Mouse (Mus musculus) megakaryocyte, embryonic 14.5 days (primary cell): ENCODE measurements around the gene Crispld2.

Source experiments
- FLI1 ChIP-seq: IDR thresholded peaks from 2 replicates; pipeline ENCODE4 v1.6.1; 2012; ENCODE audit warnings: low read length, inconsistent platforms, mixed read lengths
- GATA1 ChIP-seq: IDR thresholded peaks from 3 replicates; pipeline ENCODE4 v1.6.1; 2012; ENCODE audit warnings: mixed read lengths, low read length, inconsistent platforms, borderline replicate concordance

GRCm38 (mm10) chr8:120004705-120005381 is 12.6 kb downstream of the Crispld2 start:
- TF ChIP-seq GATA1 (no peak), FLI1 (no peak)
